Mouse (Mus musculus): ENCODE results near the gene Tnfrsf8.
"Not testable (repeated sequence)": the region's sequence is repeated elsewhere in the genome, so short reads cannot be mapped to it uniquely, and the experiment has no call there.

Gene Tnfrsf8

DNA sequence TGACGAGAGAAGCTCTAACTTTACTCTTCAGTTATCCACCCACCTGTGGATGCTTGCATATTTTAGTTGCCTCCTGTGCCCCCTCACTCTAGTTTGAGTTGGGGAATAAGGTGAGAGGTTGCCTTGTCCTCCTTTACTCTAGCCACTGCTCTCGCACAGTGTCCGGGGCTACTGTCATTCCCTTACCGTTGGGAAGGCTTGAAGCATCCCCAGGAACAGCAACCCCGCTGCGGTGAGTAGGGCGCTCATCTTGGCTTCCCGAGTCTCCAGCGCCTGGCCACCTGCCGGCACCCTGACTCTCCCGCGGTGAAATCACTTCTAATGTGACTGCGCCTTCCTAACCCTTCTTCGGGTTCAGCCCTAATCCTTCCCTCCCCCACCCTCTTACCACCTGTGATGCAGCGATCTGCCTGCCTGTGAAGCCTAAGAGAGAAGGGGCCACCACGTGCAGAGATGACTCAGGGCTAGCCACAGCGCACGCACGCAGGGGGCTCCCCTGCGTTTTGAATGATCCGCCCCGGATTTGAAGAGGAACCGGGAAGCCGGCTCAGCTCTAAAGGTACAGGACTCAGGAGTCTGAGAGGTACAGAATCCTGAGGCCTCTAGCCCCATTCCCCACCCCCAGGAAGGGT lies at the start of gene Tnfrsf8:
Gene Tnfrsf8 (minus strand): TSS at position 329 of the 632 bp plus-strand sequence.
- DNase-seq (ENCODE audit: low read depth), result no peak

DNA sequence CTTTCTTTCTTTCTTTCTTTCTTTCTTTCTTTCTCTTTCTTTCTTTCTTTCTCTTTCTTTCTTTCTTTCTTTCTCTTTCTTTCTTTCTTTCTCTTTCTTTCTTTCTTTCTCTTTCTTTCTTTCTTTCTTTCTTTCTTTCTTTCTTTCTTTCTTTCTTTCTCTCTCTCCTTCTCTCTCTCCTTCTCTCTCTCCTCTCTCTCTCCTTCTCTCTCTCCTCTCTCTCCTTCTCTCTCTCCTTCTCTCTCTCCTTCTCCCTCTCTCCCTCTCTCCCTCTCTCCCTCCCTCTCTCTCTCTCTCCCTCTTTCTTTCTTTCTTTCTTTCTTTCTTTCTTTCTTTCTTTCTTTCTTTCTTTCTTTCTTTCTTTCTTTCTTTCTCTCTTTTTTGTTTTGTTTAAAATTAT lies 46.7 kb upstream of the Tnfrsf8 start:
- not testable (repeated sequence) for DNase-seq (ENCODE audit: low read depth)

- DNase-seq (ENCODE audit: low read depth), result no peak
Observed at GRCm38 (mm10) chr4:145361065-145361464, 46.1 kb upstream of the Tnfrsf8 start.

DNA sequence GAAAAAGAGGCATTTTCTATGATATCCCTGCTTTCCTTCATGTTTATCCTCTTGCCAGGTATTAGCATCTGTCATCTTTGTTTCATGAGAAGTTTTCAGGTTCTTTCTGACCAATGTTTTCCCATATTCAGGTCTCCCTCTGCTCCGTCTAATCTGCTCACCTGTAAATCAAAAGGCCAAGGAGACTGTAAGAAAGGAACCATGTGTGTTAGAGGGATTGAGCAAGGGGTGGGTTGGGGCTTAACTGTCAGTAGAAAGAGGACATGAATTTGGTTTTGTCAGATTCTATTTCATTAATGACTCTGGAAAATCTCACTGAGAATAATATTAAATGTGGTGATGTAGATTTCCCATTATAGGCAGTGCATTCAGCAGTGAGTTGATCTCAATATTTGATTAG lies 45.6 kb upstream of the Tnfrsf8 start:
- DNase-seq (ENCODE audit: low read depth), result no peak

DNA sequence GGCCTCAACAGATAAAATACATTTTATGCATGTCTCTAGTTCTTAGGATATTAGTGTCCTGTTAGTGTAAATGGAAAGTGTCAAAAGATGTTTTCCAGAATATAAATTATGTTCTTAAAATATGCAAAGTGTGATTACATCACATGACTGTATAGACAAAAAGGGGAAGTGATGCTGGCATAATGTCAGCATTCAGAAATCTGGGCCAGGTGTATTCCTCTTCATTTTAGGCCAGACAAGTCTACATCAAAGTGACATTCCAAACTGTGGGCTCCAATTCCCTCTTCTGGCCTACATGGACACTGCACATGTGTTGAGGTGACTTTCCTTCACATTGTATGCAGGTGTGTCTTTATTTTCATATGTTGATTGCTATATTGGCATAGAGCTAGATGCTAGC lies 41.3 kb upstream of the Tnfrsf8 start:
- DNase-seq (ENCODE audit: low read depth), result no peak

- DNase-seq (ENCODE audit: low read depth), result no peak
Observed at GRCm38 (mm10) chr4:145353855-145354254, 38.9 kb upstream of the Tnfrsf8 start.

- DNase-seq (ENCODE audit: low read depth), result no peak
Observed at GRCm38 (mm10) chr4:145344948-145345347, 30.0 kb upstream of the Tnfrsf8 start.

DNA sequence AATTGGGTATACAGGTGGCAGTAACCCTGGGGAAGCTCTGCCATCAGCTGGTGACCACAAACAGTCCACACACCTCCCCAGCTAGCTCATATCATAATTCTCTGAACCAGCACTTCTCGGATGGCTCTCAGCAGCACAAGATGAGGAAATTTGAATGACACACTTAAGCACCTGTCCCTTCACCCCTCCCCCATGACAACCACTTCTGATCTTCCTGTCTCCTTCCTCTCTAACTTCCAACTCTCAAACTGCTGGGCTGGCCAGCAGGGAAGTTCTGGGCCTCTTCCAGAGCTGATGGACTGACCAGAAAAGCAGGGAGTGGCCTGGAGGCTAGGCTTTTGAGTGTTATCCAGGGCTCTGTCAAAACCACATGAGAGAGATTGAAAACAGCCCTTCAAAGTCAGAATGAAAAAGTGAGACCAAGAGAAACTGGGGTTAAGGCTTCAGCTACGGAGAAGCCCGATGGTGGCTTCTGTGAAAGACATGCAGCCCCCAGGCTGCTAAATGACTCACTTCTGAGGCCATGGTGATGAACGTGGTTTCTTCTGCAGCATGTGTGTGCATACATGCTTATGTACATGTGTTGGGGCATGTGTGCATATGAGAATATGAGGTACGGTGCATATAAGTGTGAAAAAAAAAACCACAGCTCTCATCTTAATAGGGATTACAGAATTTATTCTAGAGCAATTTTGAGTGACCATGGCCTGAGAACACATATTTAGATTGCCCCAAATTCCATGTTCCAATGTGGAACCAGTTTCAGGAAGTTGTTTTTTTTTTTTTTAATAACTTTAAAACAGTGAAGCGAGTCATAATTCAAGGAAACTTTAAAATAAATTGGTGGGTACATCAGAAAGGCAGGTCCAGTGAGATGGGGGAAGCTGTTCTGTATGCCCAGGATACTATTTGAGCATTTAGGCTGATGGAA lies 27.2 kb upstream of the Tnfrsf8 start:
- DNase-seq (ENCODE audit: low read depth), result no peak

DNA sequence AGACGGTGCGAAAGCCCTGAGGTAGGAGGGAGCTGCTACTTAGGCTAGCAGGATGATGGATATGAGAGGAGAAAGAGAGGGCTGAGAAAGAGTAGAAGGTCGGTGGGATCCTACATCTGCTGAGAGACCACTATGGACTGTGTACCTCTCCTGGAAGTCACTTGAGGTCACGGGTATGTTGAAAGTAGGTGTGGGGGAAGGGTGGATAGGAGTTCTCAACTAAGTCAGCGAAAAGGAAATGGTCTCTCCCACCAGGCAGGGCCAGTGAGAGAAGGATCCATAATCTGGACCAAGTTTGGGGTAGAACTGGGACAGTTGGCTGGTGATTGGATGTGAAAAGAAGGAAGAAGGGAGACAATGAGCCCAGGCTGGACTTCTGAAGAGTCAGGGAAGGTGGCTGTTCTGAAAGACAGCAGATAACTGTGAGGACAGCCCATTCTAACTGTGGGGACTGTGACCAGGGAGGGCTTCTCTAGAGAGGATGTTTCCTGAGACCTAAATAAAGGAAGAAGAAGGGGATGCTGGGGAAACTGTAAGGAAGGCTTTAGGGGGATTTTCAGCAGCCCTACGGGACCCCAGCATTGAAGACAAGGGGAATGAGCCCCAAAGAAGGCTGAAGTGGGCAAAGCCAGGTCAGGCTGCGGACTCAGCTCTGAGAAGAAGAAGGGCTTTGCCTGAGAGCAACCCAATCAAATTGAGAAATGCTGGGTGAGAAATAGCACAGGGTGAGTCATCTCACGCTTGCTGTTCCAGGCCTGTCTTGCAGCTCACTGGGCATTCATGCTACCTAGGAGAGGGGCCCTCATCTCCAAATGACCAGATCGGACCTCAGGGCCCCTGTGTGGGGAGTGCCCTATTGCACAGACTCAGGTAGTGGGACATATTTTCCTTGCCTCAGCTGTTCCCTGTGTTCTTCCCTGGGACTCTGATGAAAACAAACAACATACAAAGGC lies 23.2 kb upstream of the Tnfrsf8 start:
- DNase-seq (ENCODE audit: low read depth), result peak; percentile 38

- no peak for DNase-seq (ENCODE audit: low read depth)
Observed at GRCm38 (mm10) chr4:145336587-145336986, 21.6 kb upstream of the Tnfrsf8 start.

DNA sequence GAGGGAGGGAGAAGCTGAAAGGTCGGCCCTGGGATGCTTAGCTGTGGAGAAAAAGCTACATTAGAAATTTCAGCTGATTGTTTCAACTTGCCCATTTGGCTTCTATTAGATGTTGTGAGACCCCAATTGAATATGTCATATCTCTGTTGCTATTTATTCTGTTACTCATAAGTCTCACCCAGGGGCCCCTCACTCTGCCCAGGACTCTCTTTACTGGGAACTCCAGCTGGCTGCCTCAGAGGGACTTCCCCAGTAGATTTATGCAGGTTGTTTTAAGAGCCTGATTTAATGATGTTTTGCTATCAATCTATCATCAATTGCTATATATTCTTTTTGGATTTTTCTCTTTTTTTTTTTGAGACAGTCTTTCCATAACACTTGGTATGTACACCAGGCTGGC lies 21.1 kb upstream of the Tnfrsf8 start:
- DNase-seq (ENCODE audit: low read depth), result no peak

DNA sequence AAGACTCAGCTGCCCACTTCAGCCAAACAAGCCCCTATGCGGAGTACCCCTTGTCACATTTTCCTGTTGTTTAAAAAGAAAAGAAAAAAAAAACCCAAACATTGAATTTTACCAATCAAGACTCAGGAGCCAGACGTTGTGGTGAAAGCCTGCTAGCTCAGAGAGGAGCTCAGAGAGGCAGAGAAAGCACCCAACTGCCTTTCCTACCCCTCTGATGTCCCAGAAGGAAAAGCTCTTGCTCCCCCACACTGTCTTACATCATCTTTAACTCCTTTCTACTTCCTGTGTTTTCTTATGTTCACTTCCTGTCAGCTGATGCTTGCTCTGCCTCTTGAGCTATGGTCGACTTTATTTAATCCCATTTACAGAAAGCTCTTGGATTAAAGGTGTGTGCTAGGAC lies 8.7 kb upstream of the Tnfrsf8 start:
- peak; percentile 66 for DNase-seq (ENCODE audit: low read depth)

- DNase-seq (ENCODE audit: low read depth), result peak; percentile 91
Observed at GRCm38 (mm10) chr4:145322995-145323627, 8.1 kb upstream of the Tnfrsf8 start.

- peak; percentile 89 for DNase-seq (ENCODE audit: low read depth)
Observed at GRCm38 (mm10) chr4:145322211-145322610, 7.2 kb upstream of the Tnfrsf8 start.

- no peak for DNase-seq (ENCODE audit: low read depth)
Observed at GRCm38 (mm10) chr4:145320624-145321023, 5.7 kb upstream of the Tnfrsf8 start.

DNA sequence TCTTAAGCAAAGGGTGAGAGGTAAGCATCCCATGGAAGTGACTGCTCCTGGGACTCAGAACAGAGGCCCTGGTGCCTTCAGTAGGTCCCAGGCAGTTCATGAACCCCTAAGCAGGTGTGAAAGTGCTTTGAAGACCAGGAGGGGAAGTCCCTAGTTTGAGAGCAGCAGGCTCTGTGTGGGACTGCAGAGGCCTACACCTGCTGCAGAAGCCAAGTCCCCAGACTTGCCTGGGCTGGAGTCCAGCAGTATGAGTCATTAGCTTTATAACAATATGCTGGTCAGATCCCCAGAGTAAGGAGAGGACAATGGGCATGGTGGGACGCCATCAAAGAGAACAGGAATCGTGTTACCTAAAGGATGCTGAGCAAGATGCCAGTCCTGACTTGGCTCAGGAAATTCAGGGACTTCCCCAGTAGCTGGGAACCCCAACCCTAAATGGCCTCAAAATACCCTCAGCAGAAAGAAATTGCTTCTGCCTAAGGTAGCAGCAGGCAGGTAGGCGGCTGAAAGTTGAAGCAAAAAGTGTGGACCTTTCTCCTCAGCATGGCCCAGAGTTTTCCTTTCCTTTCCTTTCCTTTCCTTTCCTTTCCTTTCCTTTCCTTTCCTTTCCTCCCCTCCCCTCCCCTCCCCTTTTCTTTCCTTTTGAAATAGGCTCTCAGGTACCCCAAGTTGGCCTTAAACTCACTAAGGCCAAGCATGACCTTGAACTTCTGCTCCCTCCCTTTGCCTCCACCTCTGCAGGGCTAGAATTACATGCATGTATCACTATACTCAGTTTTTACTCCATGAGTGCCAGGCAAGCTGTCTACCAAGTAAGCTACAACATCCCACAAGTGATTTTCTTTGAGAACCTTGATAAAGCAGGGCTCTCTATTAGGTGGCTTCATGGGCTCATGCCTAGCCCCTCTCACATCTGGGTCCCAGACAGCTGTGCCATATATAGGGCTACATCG lies 4.6 kb upstream of the Tnfrsf8 start:
- peak; percentile 84 for DNase-seq (ENCODE audit: low read depth)

GRCm38 (mm10) chr4:145316708-145317107 lies 1.7 kb upstream of the Tnfrsf8 start:
- DNase-seq (ENCODE audit: low read depth), result no peak

DNA sequence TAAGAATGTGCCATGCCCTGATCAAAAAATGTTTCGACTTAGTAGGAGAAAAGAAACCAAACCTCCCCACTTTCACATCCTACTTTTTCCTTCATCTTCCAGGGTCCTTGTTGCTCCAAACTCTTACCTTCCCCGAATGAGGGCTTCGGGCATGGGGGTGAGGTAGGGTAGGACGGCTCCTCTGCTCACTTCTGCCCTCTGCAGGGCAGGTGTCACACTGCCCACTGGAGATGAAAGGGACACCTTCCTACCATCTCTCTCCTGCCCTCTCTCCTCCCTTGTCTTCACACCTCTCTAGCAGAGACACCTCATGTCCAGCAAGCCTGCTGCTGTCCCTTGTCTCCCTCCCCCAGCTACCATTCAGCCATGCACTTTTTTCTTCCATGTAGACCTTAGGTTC lies 998 bp downstream of the Tnfrsf8 start:
- no peak for DNase-seq (ENCODE audit: low read depth)

DNA sequence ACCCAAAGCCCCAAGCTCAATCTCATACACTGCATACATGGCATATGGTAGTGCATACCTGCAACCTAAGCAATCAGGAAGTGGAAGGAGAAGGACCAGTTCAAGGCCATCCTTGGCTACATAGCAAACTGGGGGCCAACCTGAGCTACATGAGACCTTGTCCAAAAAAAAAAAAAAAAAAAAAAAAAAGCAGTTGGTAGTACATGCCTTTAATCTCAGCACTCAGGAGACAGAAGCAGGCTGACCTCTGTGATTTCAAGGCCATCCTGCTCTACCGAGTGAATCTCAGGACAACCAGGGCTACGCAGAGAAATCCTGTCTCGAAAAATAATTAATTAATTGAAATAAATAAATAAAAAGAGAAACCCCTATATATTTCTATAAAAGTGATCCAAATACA lies 1.7 kb downstream of the Tnfrsf8 start:
- no peak for DNase-seq (ENCODE audit: low read depth)

GRCm38 (mm10) chr4:145312530-145312929 lies 2.4 kb downstream of the Tnfrsf8 start:
- peak; percentile 85 for DNase-seq (ENCODE audit: low read depth)

DNA sequence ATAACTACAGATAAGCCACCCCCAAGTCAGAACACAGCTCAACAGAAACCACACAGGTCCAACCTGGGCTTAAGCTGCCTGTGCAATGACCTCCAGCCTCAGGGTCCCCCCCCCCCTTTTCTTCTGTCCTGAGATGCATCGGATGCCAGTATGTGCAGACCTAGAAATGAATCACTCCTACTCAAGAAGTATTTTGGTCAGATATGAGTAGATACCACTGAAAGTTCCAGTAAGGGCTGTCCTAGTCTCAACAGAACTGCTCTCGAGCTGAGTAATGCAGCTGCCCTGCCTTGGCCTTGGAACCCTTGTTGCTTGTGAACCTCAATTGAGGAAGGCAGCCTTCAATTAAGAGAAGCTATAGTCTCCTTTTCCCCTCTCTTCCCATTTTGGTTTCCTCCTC lies 4.1 kb downstream of the Tnfrsf8 start:
- DNase-seq (ENCODE audit: low read depth), result peak; percentile 62

Data from 416B (cell line).